Mouse (Mus musculus) embryonic fibroblast, embryonic 13.5 days (primary cell): ENCODE data around the gene Ttc25.

ENCODE experiments used
- CTCF ChIP-seq: IDR thresholded peaks from 2 replicates; pipeline ENCODE4 v1.5.1; 2011; ENCODE audit warnings: mild to moderate bottlenecking, control low read depth, low read length, moderate library complexity, borderline replicate concordance; ENCODE audit not compliant: insufficient read depth
- POLR2A ChIP-seq: IDR thresholded peaks from 2 replicates; pipeline ENCODE4 v1.6.1; 2011; ENCODE audit warnings: low read depth, mild to moderate bottlenecking, control low read depth, low read length, moderate library complexity

DNA sequence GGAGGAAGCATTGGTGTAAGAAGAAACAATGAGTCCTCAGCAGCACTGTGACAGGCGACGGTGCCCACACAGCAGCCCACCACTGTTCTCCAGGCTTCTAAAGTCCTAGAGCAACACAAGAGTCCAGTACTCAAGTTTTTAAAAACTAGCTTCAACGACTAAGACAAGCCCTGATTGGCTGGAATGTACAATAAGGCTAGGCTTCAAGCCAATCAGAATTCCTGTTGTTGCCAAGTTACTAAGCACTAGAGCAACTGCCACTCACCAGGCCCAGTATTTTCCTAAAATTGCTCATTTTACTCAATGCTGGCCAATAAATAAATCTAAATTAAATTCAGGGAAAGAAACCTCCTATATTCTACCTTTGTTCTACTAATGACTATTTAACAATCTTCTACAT is 67.8 kb downstream of the Ttc25 start:
- no peak for TF ChIP-seq CTCF
- TF ChIP-seq POLR2A: no peak
